Mouse (Mus musculus): ENCODE data around the gene Wdr66. TPM values are rescaled to one million over a fixed set of nuclear protein-coding genes. Genes with fewer than 3 reads are reported as not detected.

The Wdr66 gene
- total and polyA plus RNA-seq, 3 experiments = 0.21 to 0.34 (median 0.21) TPM

- H3K79me2 ChIP-seq (replicated peaks; ENCODE audit: control insufficient read depth, extremely low read depth, insufficient read depth, poor library complexity, severe bottlenecking) = no peaks in the 10 kb centered on the region
- H3K9me3 ChIP-seq (replicated peaks; ENCODE audit: low read length) = no peaks in the 10 kb centered on the region
- DNase-seq (ENCODE audit: extremely low read depth) = no peak
- dilution Hi-C loops (cut with MboI; ENCODE audit: extremely low pct_ligation_motif_present, extremely low pct_unique_long_range_greater_than_20kb, low sequenced_read_pairs) = no loop called here
- no peak overlapping the region for H3K9ac ChIP-seq (ENCODE audit: insufficient read depth, low read depth)
- H3K4me1 ChIP-seq (ENCODE audit: control insufficient read depth in 1 of 2, insufficient read depth in 2 of 2) = no peaks in the 10 kb centered on the region
- H3K4me3 ChIP-seq (replicated peaks in 1 of 3; ENCODE audit: low read depth in 2 of 3, low read length in 2 of 3, poor library complexity in 1 of 3) = no peak overlapping the region
- TF ChIP-seq PAX5 (IDR thresholded peaks at IDR 0.05; ENCODE audit: low read length) (no peak), POLR2A (IDR thresholded peaks at IDR 0.05; ENCODE audit: low read depth, low read length) (no peak), MYC (IDR thresholded peaks at IDR 0.05; ENCODE audit: low read depth, low read length) (no peak), RAD21 (IDR thresholded peaks at IDR 0.05; ENCODE audit: low read depth, low read length) (no peak), ZNF384 (IDR thresholded peaks at IDR 0.05; ENCODE audit: low read depth, low read length) (no peak), TCF12 (IDR thresholded peaks at IDR 0.05; ENCODE audit: low read depth, low read length) (no peak)
- peaks cover 4% of the 10 kb centered on the region for H3K27me3 ChIP-seq (replicated peaks)
- in situ Hi-C loops (cut with MboI; ENCODE audit: low pct_ligation_motif_present, low pct_unique_long_range_greater_than_20kb, low sequenced_read_pairs) = no loop called here
- H3K4me2 ChIP-seq (ENCODE audit: insufficient read depth, low read depth, poor library complexity, severe bottlenecking) = no peak overlapping the region
- no peak overlapping the region for H3K27ac ChIP-seq (ENCODE audit: insufficient read depth, low read depth)
- no peaks in the 10 kb centered on the region for H3K36me3 ChIP-seq (replicated peaks in 1 of 2; ENCODE audit: control insufficient read depth in 1 of 2, insufficient read depth in 1 of 2, low read length in 1 of 2)
Observed at GRCm38 (mm10) chr5:123336205-123336961, 84.5 kb downstream of the Wdr66 start.

DNA sequence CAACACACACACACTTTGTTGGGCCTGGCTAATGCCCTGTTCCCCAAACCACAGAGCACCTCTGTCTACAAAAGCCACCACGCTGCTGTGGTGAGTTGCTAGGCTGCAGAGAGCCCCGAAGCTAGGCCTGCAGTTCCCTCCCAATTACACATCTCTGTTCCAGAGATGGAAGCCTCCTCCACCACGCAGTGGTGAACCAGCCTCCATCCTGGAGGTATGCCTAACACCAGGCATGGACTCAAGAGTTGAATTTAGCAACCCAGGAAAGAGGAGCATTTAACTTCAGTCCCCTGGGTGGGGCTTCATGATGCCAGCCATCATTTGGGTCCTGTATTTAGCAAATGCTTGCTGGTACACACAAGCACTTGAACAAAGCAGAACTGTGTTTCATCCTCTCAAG, 86.6 kb downstream of the Wdr66 start:
- Histone ChIP-seq H3K79me2 (replicated peaks; ENCODE audit: control insufficient read depth, extremely low read depth, insufficient read depth, poor library complexity, severe bottlenecking) (no peaks in the 10 kb centered on the region), H3K9me3 (replicated peaks; ENCODE audit: low read length) (no peaks in the 10 kb centered on the region), H3K27ac (ENCODE audit: insufficient read depth, low read depth) (no peak overlapping the region), H3K36me3 (replicated peaks in 1 of 2; ENCODE audit: control insufficient read depth in 1 of 2, insufficient read depth in 1 of 2, low read length in 1 of 2) (no peaks in the 10 kb centered on the region), H3K4me1 (ENCODE audit: control insufficient read depth in 1 of 2, insufficient read depth in 2 of 2) (peaks cover 1 to 2% of the 10 kb centered on the region in 2 experiments; a peak in 3 of 4 replicates), H3K9ac (ENCODE audit: insufficient read depth, low read depth) (no peak overlapping the region), H3K4me3 (replicated peaks in 1 of 3; ENCODE audit: low read depth in 2 of 3, low read length in 2 of 3, poor library complexity in 1 of 3) (no peak overlapping the region), H3K4me2 (ENCODE audit: insufficient read depth, low read depth, poor library complexity, severe bottlenecking) (no peak overlapping the region), H3K27me3 (replicated peaks) (peaks cover 10% of the 10 kb centered on the region)
- dilution Hi-C loops (cut with MboI; ENCODE audit: extremely low pct_ligation_motif_present, extremely low pct_unique_long_range_greater_than_20kb, low sequenced_read_pairs) (no loop called here), in situ Hi-C loops (cut with MboI; ENCODE audit: low pct_ligation_motif_present, low pct_unique_long_range_greater_than_20kb, low sequenced_read_pairs) (no loop called here)
- no peak for DNase-seq (ENCODE audit: extremely low read depth)
- TF ChIP-seq GABPA (IDR thresholded peaks at IDR 0.05; ENCODE audit: insufficient replicate concordance, low read depth, low read length) (no peak), RCOR1 (conservative IDR thresholded peaks at IDR 0.05; ENCODE audit: low read depth, low read length) (no peak), ETS1 (conservative IDR thresholded peaks at IDR 0.05; ENCODE audit: low read depth, low read length) (no peak), ZKSCAN1 (IDR thresholded peaks at IDR 0.05; ENCODE audit: borderline replicate concordance, low read depth, low read length) (no peak), ZMIZ1 (IDR thresholded peaks at IDR 0.05; ENCODE audit: low read depth, low read length) (no peak), KAT2A (IDR thresholded peaks at IDR 0.05; ENCODE audit: insufficient replicate concordance, low read length) (no peak), E2F4 (IDR thresholded peaks at IDR 0.05; ENCODE audit: insufficient replicate concordance, low read depth, low read length) (no peak), TBP (conservative IDR thresholded peaks at IDR 0.05; ENCODE audit: low read depth, low read length) (no peak), PAX5 (IDR thresholded peaks at IDR 0.05; ENCODE audit: low read length) (no peak), CHD2 (IDR thresholded peaks at IDR 0.05; ENCODE audit: low read length) (no peak), SMC3 (IDR thresholded peaks at IDR 0.05; ENCODE audit: low read depth, low read length) (no peak), MXI1 (IDR thresholded peaks at IDR 0.05; ENCODE audit: low read depth, low read length) (no peak), TCF12 (IDR thresholded peaks at IDR 0.05; ENCODE audit: low read depth, low read length) (no peak), SIN3A (IDR thresholded peaks at IDR 0.05; ENCODE audit: low read length) (no peak), NELFE (IDR thresholded peaks at IDR 0.05; ENCODE audit: low read depth, low read length) (no peak)

Data from CH12.LX (cell line).